In genomic region chr12:54280457-54280856, GRCm38 (mm10) we compare ENCODE assay signal across 26 mouse cellular contexts.
DNase-seq lines count a peak whose midpoint lies in the region; ATAC-seq and TF ChIP-seq lines count a peak whose summit lies in the region.
"Had no signal": no experiment of that assay in that cellular context is flagged by ENCODE, and none has a peak within 500 bp of the region (broad histone marks: within the 10 kb centered on the region; RNA-seq: fewer than 3 reads in every experiment).

No protein-coding gene starts in this region.

- H3K4me3 ChIP-seq in gastrocnemius, adult 2 months: no peak overlapping the region
- no peak overlapping the region for H3K4me3 ChIP-seq in kidney, adult 2 months (ENCODE audit: insufficient read depth, low read depth, low read length)
- H3K4me3 ChIP-seq in lung, embryonic 14.5 days (ENCODE audit: low read depth, low read length): no peak overlapping the region
- H3K4me3 ChIP-seq: embryonic facial prominence, embryonic 12.5 days; forebrain, embryonic 12.5 days; heart, embryonic 13.5 days; kidney, embryonic 15.5 days; left cerebral cortex, adult 2 months; limb, embryonic 15.5 days; midbrain, embryonic 10.5 days had no signal

- intact Hi-C loops in gastrocnemius, adult 2 months (cut with DNase I): no loop called here
- intact Hi-C loops in left cerebral cortex, postnatal 4 days (cut with DNase I): no loop called here

- H3K9ac ChIP-seq in lung, embryonic 14.5 days: no peak overlapping the region
- H3K9ac ChIP-seq: embryonic facial prominence, embryonic 12.5 days; forebrain, embryonic 12.5 days; heart, embryonic 13.5 days; kidney, embryonic 15.5 days; limb, embryonic 15.5 days; liver, embryonic 14.5 days had no signal

- peak; percentile 58 for DNase-seq in gastrocnemius, adult 2 months
- DNase-seq in gastrocnemius, adult 8-10 months (ENCODE audit: low spot score in 2 of 2): no peak
- DNase-seq in kidney, postnatal 10 days: peak; percentile 26
- DNase-seq in kidney, adult 2 months: no peak
- DNase-seq in lung, embryonic 14.5 days: peak; percentile 75
- DNase-seq in lung, postnatal 36 days: peak; percentile 53
- DNase-seq in right cerebral cortex, postnatal 4 days: no peak
- no peak for DNase-seq in left cerebral cortex, postnatal 4 days
- DNase-seq: adrenal gland, postnatal 10 days; cerebellum, adult 18-20 months; cerebellum, postnatal 14 days; kidney, postnatal 4 days; layer of hippocampus, adult 9-11 months; thymus, adult 18-20 months had no signal

- no peak overlapping the region for H3K4me2 ChIP-seq in lung, embryonic 14.5 days
- H3K4me2 ChIP-seq: embryonic facial prominence, embryonic 12.5 days; forebrain, embryonic 12.5 days; heart, embryonic 13.5 days; kidney, embryonic 15.5 days; limb, embryonic 15.5 days had no signal

- ATAC-seq in lung, embryonic 14.5 days (ENCODE audit: insufficient read depth): peak; percentile 47; the same call in 1 of the 2 replicates
- ATAC-seq: activated CD4-positive, CD25-positive, alpha-beta regulatory T cell, adult 4 months; hindbrain, postnatal 0 days; intestine, postnatal 0 days; midbrain, embryonic 16.5 days had no signal

- H3K27ac ChIP-seq in gastrocnemius, adult 2 months: peak overlapping the region; percentile 31
- H3K27ac ChIP-seq in kidney, adult 2 months (ENCODE audit: insufficient read depth, low read depth, low read length): no peak overlapping the region
- H3K27ac ChIP-seq in lung, embryonic 14.5 days (ENCODE audit: low read depth): no peak overlapping the region
- H3K27ac ChIP-seq: embryonic facial prominence, embryonic 12.5 days; forebrain, embryonic 12.5 days; heart, embryonic 13.5 days; hindbrain, postnatal 0 days; kidney, embryonic 15.5 days; left cerebral cortex, adult 2 months; limb, embryonic 15.5 days; liver, embryonic 14.5 days; midbrain, embryonic 10.5 days had no signal

- WGBS in kidney, adult 2 months: 81% methylated on average over 4 of the region's 4 CpGs
- 52% methylated on average over 4 of the region's 4 CpGs for WGBS in lung, embryonic 14.5 days

- H3K36me3 ChIP-seq in kidney, adult 2 months (ENCODE audit: control insufficient read depth, insufficient read depth, low read length): no peaks in the 10 kb centered on the region
- no peaks in the 10 kb centered on the region for H3K36me3 ChIP-seq in lung, embryonic 14.5 days (ENCODE audit: insufficient read depth)
- H3K36me3 ChIP-seq: embryonic facial prominence, embryonic 12.5 days; forebrain, embryonic 12.5 days; heart, embryonic 13.5 days; kidney, embryonic 15.5 days; limb, embryonic 15.5 days; midbrain, embryonic 10.5 days had no signal

- H3K27me3 ChIP-seq in kidney, adult 2 months (replicated peaks; ENCODE audit: control insufficient read depth, insufficient read depth, low read length): no peaks in the 10 kb centered on the region
- no peaks in the 10 kb centered on the region for H3K27me3 ChIP-seq in lung, embryonic 14.5 days (ENCODE audit: insufficient read depth, low read length)
- H3K27me3 ChIP-seq: embryonic facial prominence, embryonic 12.5 days; forebrain, embryonic 12.5 days; heart, embryonic 13.5 days; kidney, embryonic 15.5 days; limb, embryonic 15.5 days had no signal

- H3K4me1 ChIP-seq in kidney, adult 2 months (ENCODE audit: control insufficient read depth, insufficient read depth, low read length): no peaks in the 10 kb centered on the region
- peaks cover 9% of the 10 kb centered on the region; the same call in 1 of the 2 replicates for H3K4me1 ChIP-seq in lung, embryonic 14.5 days (ENCODE audit: insufficient read depth)
- H3K4me1 ChIP-seq: forebrain, embryonic 12.5 days; kidney, embryonic 15.5 days; limb, embryonic 15.5 days had no signal

- TF ChIP-seq CTCF in gastrocnemius, adult 2 months (IDR thresholded peaks at IDR 0.05): no peak
- no peak for TF ChIP-seq CTCF in kidney, adult 2 months (conservative IDR thresholded peaks at IDR 0.05; ENCODE audit: insufficient read depth, insufficient read length, low read depth, low read length)
- no peak for TF ChIP-seq CTCF in lung, embryonic 14.5 days (IDR thresholded peaks at IDR 0.05; ENCODE audit: low read depth)

- TF ChIP-seq POLR2A in kidney, adult 2 months (IDR thresholded peaks at IDR 0.05; ENCODE audit: low read depth, low read length): no peak

- H3K9me3 ChIP-seq in lung, embryonic 14.5 days (ENCODE audit: low read depth, low read length): no peaks in the 10 kb centered on the region
- H3K9me3 ChIP-seq: embryonic facial prominence, embryonic 12.5 days; forebrain, embryonic 12.5 days; heart, embryonic 13.5 days; kidney, embryonic 15.5 days; limb, embryonic 15.5 days; midbrain, embryonic 10.5 days had no signal

Comparison
In these comparisons a context has a peak if more than half of its experiments do, and no peak if none do; other contexts are left out.
1. DNase-seq: peak in gastrocnemius, adult 2 months (single experiment), kidney, postnatal 10 days (single experiment), lung, embryonic 14.5 days (single experiment) and lung, postnatal 36 days (single experiment); none in gastrocnemius, adult 8-10 months (0 of 2), kidney, adult 2 months (single experiment), right cerebral cortex, postnatal 4 days (single experiment) and left cerebral cortex, postnatal 4 days (single experiment).